Mouse (Mus musculus) spleen, adult 2 months (tissue): ENCODE measurements around the gene Trappc5. TPM values are rescaled to one million over a fixed set of nuclear protein-coding genes. Genes with fewer than 3 reads are reported as not detected.

Source experiments
- DNase-seq, 2 experiments: peaks; one replicate each; pipeline versions ENCODE4 v3.0.0 to v3.0.0-alpha.2; 2012 to 2021; ENCODE audit warnings: low spot score in 2 of 2, low read depth in 1 of 2
- H3K27ac ChIP-seq: fragments of 200-500 bp; 2 replicates; pipeline ENCODE4 v1.5.1; 2012; ENCODE audit warnings: low read length, inconsistent platforms; ENCODE audit not compliant: insufficient read depth
- H3K27me3 ChIP-seq: fragments of 200-500 bp; 2 replicates; pipeline ENCODE4 v1.6.1; 2012; ENCODE audit warnings: mild to moderate bottlenecking, moderate library complexity, low read length, inconsistent platforms; ENCODE audit not compliant: control insufficient read depth, insufficient read depth
- H3K36me3 ChIP-seq: fragments of 200-500 bp; 2 replicates; pipeline ENCODE4 v1.6.1; 2012; ENCODE audit warnings: mild to moderate bottlenecking, low read length, inconsistent platforms; ENCODE audit not compliant: control insufficient read depth, insufficient read depth
- H3K4me1 ChIP-seq: fragments of 200-500 bp; 2 replicates; pipeline ENCODE4 v1.6.1; 2011; ENCODE audit warnings: inconsistent platforms; ENCODE audit not compliant: control insufficient read depth, insufficient read depth, insufficient read length
- H3K4me3 ChIP-seq: fragments of 200-500 bp; 2 replicates; pipeline ENCODE4 v1.5.1; 2011; ENCODE audit warnings: mild to moderate bottlenecking, inconsistent platforms; ENCODE audit not compliant: insufficient read depth, insufficient read length; ENCODE audit errors: extremely low read depth
- CTCF ChIP-seq: fragments of 200-500 bp; IDR thresholded peaks from 2 replicates; pipeline ENCODE4 v1.5.1; 2011; ENCODE audit warnings: mild to moderate bottlenecking, inconsistent platforms; ENCODE audit not compliant: insufficient read depth, insufficient read length, insufficient replicate concordance; ENCODE audit errors: extremely low read depth
- POLR2A ChIP-seq: fragments of 200-500 bp; IDR thresholded peaks from 2 replicates; pipeline ENCODE4 v1.6.1; 2011; ENCODE audit warnings: low read depth, low read length, inconsistent platforms
- WGBS: fragments of 180-500 bp; shearing (Covaris S2); methylation state at CpG from one replicate; pipeline ENCODE4 v1.1.7; 2018; 5-methylcytosine and 5-hydroxymethylcytosine counted together
- polyA plus RNA-seq: library from polyadenylated mRNA; depleted of rRNA; stranded (reverse); fragments of >200 nt; gene quantifications from 2 replicates; pipeline ENCODE4 v1.2.3, GENCODE M21; 2012; rRNA removed

The Trappc5 gene
- polyA plus RNA-seq, 1 experiment, result 21.6 TPM

DNA sequence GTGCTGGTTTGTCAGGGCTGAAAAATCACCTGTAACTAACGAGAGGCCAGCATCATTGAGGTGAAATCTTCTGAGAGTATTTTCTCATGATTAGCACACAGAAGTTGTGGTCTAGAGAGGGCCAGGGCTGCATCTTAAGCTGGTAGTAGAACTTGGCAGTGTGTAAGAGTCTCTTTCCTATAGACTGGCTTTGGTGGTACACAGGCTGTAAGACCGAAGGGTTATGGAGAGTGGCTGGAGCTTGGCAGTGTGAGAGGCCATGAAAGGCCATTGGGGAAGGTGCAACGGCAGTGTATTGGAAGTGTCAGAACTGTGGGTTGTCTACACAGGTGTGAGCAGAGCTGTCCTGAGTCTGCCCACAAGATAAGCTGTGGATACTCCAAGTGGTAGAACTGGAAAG is 34.2 kb downstream of the Trappc5 start:
- Histone ChIP-seq H3K4me3 (no peak overlapping the region), H3K36me3 (no peaks in the 10 kb centered on the region), H3K4me1 (peaks cover 22% of the 10 kb centered on the region), H3K27ac (peak overlapping the region; percentile 78), H3K27me3 (no peaks in the 10 kb centered on the region)
- WGBS, result 39% methylated on average over 3 of the region's 3 CpGs
- TF ChIP-seq CTCF (no peak), POLR2A (no peak)
- DNase-seq, result no peak

DNA sequence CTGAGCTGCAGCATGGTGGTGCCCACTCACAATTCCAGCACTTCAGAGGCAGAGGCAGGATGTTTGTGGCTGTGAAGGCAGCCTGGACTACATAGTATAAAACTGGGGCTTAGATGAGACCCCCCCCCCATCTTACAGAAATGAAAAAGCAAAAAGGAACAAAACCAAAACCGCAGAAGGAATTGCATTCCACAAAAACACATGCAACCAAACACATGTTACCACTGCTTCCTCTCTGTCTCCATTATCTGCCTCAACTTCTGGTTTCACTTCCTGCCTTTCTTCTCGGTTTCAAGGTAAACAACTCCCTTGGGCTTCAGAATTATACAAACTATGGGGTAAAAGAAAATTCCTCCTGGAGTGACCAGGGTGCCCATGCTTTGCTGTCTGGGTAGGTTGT is 35.5 kb downstream of the Trappc5 start:
- peak overlapping the region; percentile 81 for H3K27ac ChIP-seq
- peak; percentile 12 to 57 for DNase-seq
- 0% methylated on average over 2 of the region's 2 CpGs for WGBS
- H3K4me3 ChIP-seq, result no peak overlapping the region
- no peaks in the 10 kb centered on the region for H3K36me3 ChIP-seq
- TF ChIP-seq POLR2A, result no peak
- no peak for TF ChIP-seq CTCF
- no peaks in the 10 kb centered on the region for H3K27me3 ChIP-seq
- peaks cover 22% of the 10 kb centered on the region for H3K4me1 ChIP-seq

DNA sequence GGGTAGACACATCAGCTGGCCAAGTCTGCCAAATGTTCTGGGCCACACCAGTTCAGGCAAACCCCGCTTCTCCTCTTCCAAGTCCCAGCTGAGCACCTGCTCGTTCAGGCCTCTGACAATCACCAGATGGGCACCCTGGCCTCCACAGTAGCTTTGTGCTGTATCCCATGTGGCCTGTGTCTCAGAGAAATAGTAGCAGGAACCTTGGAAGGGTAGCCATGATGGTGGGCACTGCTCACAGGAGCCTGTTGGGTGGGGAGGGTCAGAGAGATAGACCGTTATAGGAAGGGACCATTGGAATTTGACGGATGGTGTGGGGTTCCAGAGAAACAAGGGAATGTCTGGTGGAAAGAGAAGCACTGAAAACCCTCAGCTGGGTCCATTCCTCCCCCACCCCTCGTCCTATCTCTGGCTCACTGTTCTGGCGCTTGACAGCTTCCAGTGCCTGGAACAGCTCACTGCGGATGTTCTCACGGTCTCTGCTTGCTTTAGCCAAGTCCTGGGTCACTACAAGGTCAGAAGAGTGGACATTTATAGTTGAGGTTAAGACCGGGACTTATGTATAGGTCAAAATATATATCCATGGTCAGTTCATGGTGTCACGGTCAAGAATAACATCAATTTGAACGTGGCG is 41.3 kb downstream of the Trappc5 start:
- TF ChIP-seq POLR2A, result no peak
- TF ChIP-seq CTCF, result no peak

DNA sequence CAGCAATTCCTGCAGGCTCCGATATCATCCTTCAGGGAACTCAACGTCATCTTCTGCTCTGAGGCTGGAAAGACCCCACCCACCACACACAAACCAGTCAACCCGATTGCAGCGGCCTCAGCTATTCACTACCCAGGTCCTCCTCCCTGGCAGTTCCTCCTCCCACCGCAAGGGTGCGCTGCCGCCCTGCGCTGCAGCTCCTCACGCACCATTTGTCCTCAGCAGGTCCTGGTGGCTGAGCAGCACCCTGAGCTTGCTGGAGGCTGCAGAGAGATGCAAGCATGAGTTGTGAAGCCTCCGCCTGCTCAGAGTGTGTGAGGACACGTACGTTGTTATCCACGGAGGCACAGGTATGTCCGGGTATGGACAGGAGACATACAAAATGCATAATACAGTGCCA is 42.5 kb downstream of the Trappc5 start:
- 28% methylated on average over 14 of the region's 14 CpGs for WGBS
- Histone ChIP-seq H3K36me3 (no peaks in the 10 kb centered on the region), H3K27me3 (no peaks in the 10 kb centered on the region), H3K4me3 (no peak overlapping the region), H3K27ac (no peak overlapping the region), H3K4me1 (no peaks in the 10 kb centered on the region; the same call in 1 of the 2 replicates)
- TF ChIP-seq POLR2A (no peak), CTCF (peak; percentile 100)
- DNase-seq, result peak; percentile 43 to 85

More for the DNA sequence above, 41.3 kb downstream of the Trappc5 start:
- WGBS, result 84% methylated on average over 12 of the region's 12 CpGs
- Histone ChIP-seq H3K4me1 (peaks cover 3% of the 10 kb centered on the region), H3K4me3 (no peak overlapping the region), H3K27me3 (no peaks in the 10 kb centered on the region), H3K27ac (no peak overlapping the region), H3K36me3 (no peaks in the 10 kb centered on the region)
- no peak for DNase-seq

DNA sequence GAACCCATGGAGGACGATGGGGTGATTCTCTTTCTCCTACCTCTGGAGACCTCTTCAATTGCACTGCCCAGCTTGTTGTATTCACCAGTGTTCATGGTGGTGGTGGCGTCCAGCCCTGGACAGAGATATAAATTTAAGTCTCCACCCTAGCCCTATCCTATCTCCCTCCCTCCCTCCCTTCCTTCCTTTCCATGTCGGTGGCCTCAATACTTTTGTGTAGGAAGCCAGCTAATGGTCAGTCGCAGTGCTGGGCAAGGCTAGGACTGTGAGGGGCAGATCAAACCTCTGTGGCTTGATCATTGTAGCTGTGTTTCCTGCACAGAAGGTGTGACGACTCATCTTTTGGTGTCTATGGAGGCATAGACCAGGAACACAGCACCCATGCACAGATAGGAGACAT is 44.5 kb downstream of the Trappc5 start, which contains the start of gene Clec4g:
Gene Clec4g (minus strand): TSS at position 101 of the 400 bp plus-strand sequence.
- no peaks in the 10 kb centered on the region for H3K4me1 ChIP-seq
- H3K27ac ChIP-seq, result no peak within 1 kb of the TSS
- H3K36me3 ChIP-seq, result no peaks in the 10 kb centered on the region
- 76% methylated on average over 5 of the region's 5 CpGs for WGBS
- H3K27me3 ChIP-seq, result no peaks in the 10 kb centered on the region
- H3K4me3 ChIP-seq, result no peak within 1 kb of the TSS
- TF ChIP-seq CTCF (no peak), POLR2A (no peak)
- DNase-seq, result no peak

DNA sequence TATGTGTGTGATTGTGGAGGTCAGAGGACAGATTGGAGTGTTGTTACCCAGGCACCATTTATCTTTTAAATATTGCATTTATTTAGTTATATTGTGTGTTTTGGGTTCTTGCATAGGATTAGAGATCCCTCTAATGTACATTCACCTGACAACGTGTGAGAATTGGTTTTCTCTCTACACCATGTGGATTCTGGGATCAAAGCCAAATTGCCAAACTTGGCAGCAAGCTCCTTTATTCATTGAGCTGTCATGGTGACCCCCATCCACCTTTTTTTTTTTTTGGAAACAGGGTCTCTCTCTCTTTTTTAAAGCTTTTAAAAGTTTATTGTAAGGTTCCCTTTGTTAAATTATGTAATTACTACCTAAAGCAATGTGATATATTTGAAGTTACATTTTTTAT is 44.9 kb downstream of the Trappc5 start:
- Histone ChIP-seq H3K4me3 (no peak overlapping the region), H3K27ac (no peak overlapping the region), H3K36me3 (no peaks in the 10 kb centered on the region), H3K27me3 (no peaks in the 10 kb centered on the region), H3K4me1 (no peaks in the 10 kb centered on the region)
- DNase-seq, result no peak
- TF ChIP-seq POLR2A, result no peak
- TF ChIP-seq CTCF, result no peak
- WGBS, result 55% methylated on average over 1 of the region's 1 CpGs

Other genes with a start within 250 kb of the Trappc5 start
- gene Pex11g, start 208.6 kb upstream of the Trappc5 start, polyA plus RNA-seq, result 2.6 and 2.7 TPM in 2 replicates
- gene Tex45, start 205.4 kb upstream of the Trappc5 start, polyA plus RNA-seq, result 0.05 TPM in 1 of 2 replicates, not detected in the other
- 22.9 and 32.5 TPM in 2 replicates for gene Zfp358, start 183.2 kb upstream of the Trappc5 start, polyA plus RNA-seq
- gene Mcoln1, start 175.8 kb upstream of the Trappc5 start, polyA plus RNA-seq, result 188 and 219 TPM in 2 replicates
- gene Pnpla6, start 160.9 kb upstream of the Trappc5 start, polyA plus RNA-seq, result 56.0 and 60.4 TPM in 2 replicates
- not detected in 2 replicates for gene C330021F23Rik, start 108.3 kb upstream of the Trappc5 start, polyA plus RNA-seq
- gene Camsap3, start 89.0 kb upstream of the Trappc5 start, polyA plus RNA-seq, result 2.1 and 2.4 TPM in 2 replicates
- gene Xab2, start 55.0 kb upstream of the Trappc5 start, polyA plus RNA-seq, result 61.9 and 71.5 TPM in 2 replicates
- 1.6 and 3.3 TPM in 2 replicates for gene Pet100, start 54.8 kb upstream of the Trappc5 start, polyA plus RNA-seq
- gene Pcp2, start 50.8 kb upstream of the Trappc5 start, polyA plus RNA-seq, result not detected in 2 replicates
- 129 and 145 TPM in 2 replicates for gene Stxbp2, start 45.3 kb upstream of the Trappc5 start, polyA plus RNA-seq
- 0.56 and 1.3 TPM in 2 replicates for gene Retn, start 20.5 kb upstream of the Trappc5 start, polyA plus RNA-seq
- gene Mcemp1, start 10.5 kb upstream of the Trappc5 start, polyA plus RNA-seq, result 4.1 and 5.3 TPM in 2 replicates
- 0.77 and 0.86 TPM in 2 replicates for gene Fcor, start 3.9 kb upstream of the Trappc5 start, polyA plus RNA-seq
- gene Fcer2a, start 17.9 kb downstream of the Trappc5 start, polyA plus RNA-seq, result 50.9 and 51.7 TPM in 2 replicates
- gene Clec4g, start 44.4 kb downstream of the Trappc5 start, polyA plus RNA-seq, result 0.69 and 1.1 TPM in 2 replicates
- gene Cd209a, start 72.7 kb downstream of the Trappc5 start, polyA plus RNA-seq, result 0.77 and 0.93 TPM in 2 replicates
- gene Cd209e, start 178.0 kb downstream of the Trappc5 start, polyA plus RNA-seq, result 0.07 and 0.11 TPM in 2 replicates
- gene Cd209d, start 202.3 kb downstream of the Trappc5 start, polyA plus RNA-seq, result 3.6 and 3.7 TPM in 2 replicates